Mouse (Mus musculus) thymus, postnatal 0 days (tissue): ENCODE measurements around the gene Gm20388. TPM values are rescaled to one million over a fixed set of nuclear protein-coding genes. Genes with fewer than 3 reads are reported as not detected.
"Not testable (repeated sequence)": the region's sequence is repeated elsewhere in the genome, so short reads cannot be mapped to it uniquely, and the experiment has no call there.

Experiments used
- DNase-seq: peaks from one replicate; pipeline ENCODE4 v3.0.0-alpha.2; 2015; ENCODE audit warnings: low spot score
- polyA plus RNA-seq: library from polyadenylated mRNA; unstranded; fragments of >200 nt; fragmentation: Nextera tagmentation; extraction: Ambion mirVana; gene quantifications from 2 replicates; pipeline ENCODE4 v1.2.1, GENCODE M21; 2015

The Gm20388 gene
- polyA plus RNA-seq, 1 experiment from 2014 or later, result not detected

DNA sequence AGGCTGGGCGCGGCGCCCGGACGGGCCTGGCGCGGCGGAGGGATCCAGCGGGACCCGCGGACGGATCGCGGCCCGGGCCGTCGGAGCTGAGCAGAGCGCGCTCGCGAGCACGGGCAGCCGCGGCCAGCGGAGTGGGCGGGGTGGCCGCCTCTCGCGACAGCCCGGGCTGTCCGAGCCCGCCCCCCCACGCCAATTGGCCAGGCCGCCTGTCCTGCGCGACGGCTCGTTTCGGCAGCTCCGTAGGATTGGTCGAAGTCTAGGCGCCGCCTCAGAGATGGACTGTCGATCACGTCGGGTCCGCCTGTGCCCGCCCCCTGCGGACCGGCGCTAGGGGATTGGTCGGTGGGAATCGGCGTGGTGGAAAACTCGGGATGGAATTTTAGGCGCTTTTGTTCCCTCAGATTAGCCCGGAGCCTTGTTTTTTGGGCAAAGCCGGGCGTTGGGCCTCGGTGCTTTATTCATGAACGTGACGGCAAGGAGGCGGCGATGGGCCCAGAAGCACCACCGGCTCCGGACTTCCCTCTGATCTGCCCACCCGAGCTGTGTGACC, 1742.2 kb downstream of the Gm20388 start, which contains the start of gene Zcchc14:
Zcchc14 (minus strand) TSS at position 128 of the 550 bp plus-strand sequence.
- DNase-seq, result peak; percentile 23

DNA sequence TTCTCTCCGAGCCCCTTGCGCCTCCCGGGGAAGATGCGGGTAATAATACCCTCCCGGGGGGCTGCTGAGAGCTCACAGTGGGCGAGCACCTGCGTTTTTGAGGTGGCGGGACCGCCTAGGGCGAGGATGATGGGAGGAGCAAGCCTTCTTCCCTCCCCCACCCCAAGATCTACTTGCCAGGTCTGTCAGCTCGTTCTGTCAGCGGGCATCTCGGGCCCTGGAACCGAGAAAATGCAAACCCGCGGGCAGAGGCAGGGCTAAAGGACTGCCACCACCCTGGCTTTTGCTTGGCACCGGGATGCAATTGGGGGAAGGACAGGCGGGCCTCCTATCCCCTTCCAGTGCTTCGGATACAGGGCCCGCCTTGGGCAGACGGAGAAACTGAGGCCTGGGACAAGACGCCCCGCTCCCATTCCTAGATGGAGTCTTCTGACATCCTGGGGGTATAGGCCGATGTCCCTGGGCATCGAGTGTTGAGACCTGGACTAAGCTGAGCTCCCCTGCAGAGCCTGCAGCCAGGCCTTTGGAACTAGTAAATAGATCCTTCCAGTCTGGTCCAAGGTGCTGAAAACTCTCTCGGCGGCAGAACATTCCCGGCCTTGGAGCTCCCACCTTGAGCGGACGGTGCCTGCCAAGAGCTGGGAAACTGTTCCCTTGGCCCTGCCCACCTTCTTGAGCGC, 1742.8 kb downstream of the Gm20388 start:
- no peak for DNase-seq

GRCm38 (mm10) chr8:121654131-121654530, 1743.5 kb downstream of the Gm20388 start:
- DNase-seq, result no peak

DNA sequence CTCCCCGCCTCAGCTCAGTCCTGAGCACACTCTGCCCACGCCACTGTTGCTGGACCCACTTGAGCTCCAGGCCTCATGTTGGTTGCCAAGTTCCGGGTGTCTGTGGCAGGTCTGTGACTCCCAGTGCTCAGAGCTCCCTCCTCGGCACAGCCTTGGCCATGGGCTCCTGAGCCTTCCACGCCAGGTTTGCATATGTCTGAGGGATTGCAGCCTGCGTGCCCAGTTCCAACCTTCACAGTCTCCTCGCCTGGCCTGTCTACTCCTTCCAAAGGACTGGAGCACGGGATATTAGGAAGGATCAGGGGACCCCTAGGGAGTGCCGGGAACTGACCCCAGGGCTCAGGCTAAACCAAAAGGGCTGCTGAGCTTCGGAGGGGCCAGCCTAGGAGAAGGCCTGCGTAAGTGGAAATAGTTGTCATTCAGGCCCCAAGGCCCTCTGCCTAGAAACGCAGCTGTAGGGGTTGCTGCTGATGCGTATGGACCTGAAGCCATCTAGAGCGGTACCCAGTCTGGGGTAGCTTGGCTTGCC, 1744.4 kb downstream of the Gm20388 start:
- no peak for DNase-seq

GRCm38 (mm10) chr8:121660602-121661001, 1750.0 kb downstream of the Gm20388 start:
- no peak for DNase-seq

DNA sequence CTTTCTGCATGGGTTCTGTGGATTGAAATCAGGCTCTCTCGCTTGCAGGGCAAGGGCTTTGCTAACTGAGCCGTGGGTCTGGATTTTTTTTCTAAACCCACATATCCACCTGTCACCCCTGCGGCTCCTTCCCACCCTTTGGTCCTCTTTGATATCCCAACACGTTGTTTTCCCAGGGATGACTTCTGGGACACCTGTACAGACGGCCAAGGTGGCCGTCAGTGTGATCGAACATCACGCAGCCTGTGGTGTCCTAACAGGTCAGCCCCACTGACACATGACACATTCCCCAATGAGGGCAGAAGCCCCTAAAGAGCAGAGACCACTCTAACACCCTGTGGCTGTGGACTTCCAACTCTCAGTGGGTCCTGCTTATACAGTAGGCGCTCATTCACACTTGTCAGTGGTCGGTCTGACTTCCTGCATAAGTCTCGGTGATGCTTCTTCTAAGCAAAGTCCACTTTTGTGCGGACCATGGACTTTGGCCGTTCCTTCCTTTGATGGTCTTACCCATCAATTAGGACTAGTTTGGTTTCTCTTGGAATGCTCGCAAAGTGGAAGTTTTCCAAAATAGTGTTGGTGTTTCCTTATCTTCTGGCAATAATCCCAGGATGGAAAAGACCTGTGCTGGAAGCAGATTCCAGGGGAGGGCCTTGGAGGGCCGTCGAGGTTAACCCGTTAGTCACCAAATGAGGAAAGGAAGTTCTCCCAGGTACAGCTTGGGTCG, 1751.2 kb downstream of the Gm20388 start:
- DNase-seq, result no peak

- DNase-seq, result no peak
These were observed 1752.5 kb downstream of the Gm20388 start for GRCm38 (mm10) chr8:121663101-121663500.

DNA sequence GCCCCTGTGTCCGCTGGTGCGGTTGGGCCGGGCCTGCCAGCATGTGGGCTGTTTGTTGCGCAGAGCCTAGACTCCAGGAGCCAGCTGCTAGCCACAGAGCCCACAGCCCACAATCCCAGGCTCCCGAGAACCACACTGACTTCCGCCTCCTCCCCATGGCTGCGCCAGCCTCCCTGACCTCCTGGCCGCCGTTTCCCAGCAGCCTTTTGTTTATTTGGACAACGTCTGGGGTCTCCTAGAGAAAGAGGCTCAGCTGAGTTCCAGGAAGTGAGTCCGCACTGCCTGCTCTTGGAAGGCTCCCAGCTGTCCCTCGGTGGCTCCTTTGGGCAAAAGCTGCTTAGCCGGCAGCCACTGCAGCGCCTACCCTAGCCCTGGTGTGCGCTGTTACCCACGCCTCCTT, 1754.7 kb downstream of the Gm20388 start:
- DNase-seq, result no peak

DNA sequence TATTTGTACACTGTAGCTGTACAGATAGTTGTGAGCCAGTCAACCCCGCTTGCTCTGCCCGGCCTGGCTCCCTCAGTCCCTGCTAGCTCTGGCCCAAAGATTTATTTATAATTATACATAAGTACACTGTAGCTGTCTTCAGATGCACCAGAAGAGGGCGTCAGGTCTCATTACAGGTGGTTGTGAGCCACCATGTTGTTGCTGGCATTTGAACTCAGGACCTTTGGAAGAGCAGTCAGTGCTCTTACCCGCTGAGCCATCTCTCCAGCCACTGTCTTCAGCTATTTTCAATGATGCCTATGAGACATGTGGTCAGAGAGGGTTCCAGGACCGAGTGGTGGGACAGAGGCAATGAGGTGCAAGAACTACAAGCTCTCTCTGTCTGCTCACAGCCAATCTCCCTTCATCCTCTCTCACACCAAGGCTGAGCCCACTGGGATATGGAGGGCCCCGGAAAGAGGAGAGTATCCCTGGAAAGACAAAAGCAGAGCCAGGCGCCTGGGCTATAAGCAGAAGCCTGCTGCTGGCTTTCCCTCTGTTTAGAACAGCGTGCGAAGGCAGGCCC, 1757.4 kb downstream of the Gm20388 start:
- not testable (repeated sequence) for DNase-seq

- DNase-seq, result no peak
These were observed 1757.9 kb downstream of the Gm20388 start for GRCm38 (mm10) chr8:121668553-121668952.

DNA sequence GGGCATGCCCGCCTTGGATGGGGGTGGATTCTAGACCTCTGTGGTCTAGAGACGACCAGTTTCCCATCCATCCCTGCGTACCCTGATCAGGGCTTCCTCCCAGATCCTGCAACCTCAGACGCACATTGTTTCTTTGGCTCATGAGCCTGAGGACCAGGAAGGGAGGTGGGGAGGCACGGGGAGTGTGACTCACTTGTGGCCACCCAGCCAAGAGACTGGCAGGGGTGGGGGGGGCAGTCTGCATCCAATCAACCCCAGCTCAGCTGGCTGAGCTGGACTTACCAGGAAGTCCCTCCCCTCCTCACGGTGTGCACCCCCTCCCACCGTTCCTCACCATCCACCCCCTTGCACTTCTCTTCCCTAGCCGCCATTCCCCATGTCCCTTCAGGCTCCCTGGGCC, 1758.6 kb downstream of the Gm20388 start:
- no peak for DNase-seq

GRCm38 (mm10) chr8:121673153-121673552, 1762.5 kb downstream of the Gm20388 start:
- no peak for DNase-seq

GRCm38 (mm10) chr8:121673917-121674316, 1763.3 kb downstream of the Gm20388 start:
- no peak for DNase-seq

DNA sequence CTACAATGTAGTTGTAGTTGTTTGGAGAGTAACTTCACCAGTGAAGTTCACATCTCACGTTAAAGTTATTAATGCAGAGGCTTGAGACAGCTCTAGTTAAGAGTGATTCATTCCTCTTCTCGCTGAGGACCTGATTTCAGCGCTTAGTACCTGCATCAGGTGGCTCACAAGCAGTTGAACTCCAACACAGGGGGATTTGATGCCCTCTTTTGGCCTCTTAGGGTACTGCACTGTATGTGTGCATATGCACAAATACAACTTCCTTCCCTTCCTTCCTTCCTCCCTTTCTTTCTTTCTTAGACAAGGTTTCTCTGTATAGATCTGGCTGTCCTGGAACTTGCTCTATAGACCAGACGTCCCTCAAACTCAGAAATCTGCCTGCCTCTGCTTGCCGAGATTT, 1763.9 kb downstream of the Gm20388 start:
- no peak for DNase-seq

DNA sequence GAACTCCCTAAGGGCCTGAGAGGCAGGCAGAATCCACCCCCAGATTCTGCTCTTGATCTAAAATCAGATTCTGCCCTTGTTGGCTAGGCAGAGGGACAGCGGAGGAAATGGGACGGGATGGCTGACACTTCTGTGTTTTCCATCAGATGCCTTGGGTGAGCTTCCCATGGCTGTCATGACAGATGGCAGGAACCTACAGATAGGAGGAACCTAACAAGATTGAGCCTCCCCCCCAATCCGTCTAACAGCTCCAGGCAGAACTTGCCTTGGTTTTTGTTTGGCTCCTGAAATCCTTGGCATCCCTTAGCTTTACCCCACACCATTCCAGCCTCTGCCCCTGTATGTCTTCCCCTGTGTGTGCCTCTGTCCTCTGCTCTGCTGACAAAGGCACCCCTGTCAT, 1764.5 kb downstream of the Gm20388 start:
- DNase-seq, result no peak

DNA sequence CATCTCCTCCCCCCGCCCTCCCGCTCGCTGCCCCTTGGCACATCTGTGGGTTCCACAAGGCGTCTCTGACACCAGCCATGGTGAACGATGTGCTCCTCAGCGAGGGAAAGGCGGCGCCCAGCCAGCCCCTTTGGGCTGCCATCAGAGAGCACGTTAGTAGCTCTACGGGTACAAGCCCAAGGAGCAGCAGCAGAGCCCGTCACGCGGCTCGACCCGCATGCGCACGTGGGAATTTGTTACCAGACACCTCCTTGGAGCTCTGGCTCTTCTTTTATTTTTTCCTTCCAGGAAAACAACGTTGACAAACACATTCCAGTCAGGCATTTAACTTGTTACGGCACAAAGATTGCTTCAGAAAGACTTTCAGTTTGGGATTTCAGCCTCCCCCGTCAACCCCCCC, 1765.1 kb downstream of the Gm20388 start:
- no peak for DNase-seq

- no peak for DNase-seq
These were observed 1768.1 kb downstream of the Gm20388 start for GRCm38 (mm10) chr8:121678696-121679095.

- DNase-seq, result no peak
These were observed 1770.3 kb downstream of the Gm20388 start for GRCm38 (mm10) chr8:121680896-121681295.

- no peak for DNase-seq
These were observed 1770.8 kb downstream of the Gm20388 start for GRCm38 (mm10) chr8:121681457-121681856.

- DNase-seq, result no peak
These were observed 1772.6 kb downstream of the Gm20388 start for GRCm38 (mm10) chr8:121683083-121683832.

GRCm38 (mm10) chr8:121685419-121685818, 1774.8 kb downstream of the Gm20388 start:
- peak; percentile 11 for DNase-seq
